Mouse (Mus musculus) layer of hippocampus, adult 9-10 months (tissue): ENCODE data around the gene Eif3d.
A peak's percentile ranks its signal among the peaks of the same experiment; 100 is the strongest.

Experiments used
- DNase-seq: peaks from one replicate; pipeline ENCODE4 v3.0.0; 2022; ENCODE audit warnings: low spot score

Gene Eif3d

DNA sequence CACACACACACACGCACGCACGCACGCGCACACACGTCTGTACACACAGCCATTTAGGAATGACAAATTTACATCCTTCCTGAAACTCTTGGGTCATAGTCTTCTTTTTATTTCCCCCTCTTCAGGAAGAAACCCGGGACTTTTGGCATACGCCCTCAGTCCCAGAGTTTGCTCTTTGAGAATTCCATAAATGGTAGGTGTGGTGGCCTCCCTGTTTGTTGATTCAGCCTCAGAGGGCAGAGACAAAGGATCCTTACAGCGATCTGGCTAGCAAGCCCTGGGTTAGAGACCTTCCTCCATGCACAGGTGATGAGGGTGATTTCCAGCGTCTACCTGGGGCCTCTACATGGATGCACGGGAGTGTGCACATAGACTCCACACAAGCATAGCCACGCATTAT lies 51.2 kb downstream of the Eif3d start:
- DNase-seq = no peak

DNA sequence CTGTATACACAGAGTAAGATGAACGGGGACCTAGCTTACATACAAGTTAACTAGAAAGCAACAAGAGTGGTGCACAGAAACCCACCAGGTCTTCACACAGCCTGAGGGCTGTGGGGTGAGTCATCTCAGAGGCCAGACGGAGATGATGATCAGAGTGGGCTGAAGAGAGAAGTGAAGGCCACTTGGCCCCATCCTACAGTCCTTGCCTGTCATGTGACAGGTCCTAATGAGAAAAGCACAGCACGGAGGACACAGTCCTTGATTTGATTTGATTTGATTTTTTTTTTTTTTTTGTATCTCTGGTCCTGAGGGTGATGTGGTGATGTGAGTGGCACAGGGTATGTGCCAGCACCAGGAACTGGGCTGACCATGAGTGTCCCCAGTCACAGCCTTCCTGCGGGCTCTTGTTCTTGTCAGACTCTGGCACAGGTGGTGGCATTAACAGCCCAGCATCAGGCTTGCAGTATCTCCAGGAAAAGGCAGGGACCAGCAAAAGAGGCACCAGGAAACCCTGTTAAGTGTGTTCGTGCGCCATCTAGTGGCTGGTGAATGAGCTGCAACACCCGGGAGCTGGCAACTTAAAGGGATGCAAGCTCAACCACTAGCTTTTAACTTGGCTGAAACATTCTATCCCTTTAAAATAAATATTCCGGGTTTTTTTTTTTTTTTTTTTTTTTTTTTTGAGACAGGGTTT lies 53.6 kb downstream of the Eif3d start:
- peak; percentile 96 for DNase-seq

DNA sequence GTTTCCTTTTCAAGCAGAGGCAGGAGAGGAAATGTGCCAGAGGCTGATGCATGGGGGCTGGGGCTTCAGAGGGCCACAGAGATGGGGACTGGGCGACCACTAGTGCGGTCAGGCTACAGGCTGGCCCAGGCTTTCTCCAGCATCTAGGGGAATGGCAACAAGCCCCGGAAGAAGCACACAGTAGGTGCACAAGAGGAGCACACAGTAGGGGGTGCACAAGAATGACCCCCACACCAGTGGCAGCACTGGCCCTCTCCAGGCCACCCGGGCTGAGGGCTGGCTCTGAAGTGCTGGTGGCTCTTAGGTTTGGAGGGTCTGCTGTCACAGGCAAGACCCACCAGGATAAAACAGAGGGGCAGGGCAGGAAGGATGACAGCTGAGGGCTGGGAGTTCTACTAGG lies 55.3 kb downstream of the Eif3d start:
- no peak for DNase-seq

GRCm38 (mm10) chr15:77914507-77914906 lies 56.1 kb downstream of the Eif3d start:
- DNase-seq = no peak

DNA sequence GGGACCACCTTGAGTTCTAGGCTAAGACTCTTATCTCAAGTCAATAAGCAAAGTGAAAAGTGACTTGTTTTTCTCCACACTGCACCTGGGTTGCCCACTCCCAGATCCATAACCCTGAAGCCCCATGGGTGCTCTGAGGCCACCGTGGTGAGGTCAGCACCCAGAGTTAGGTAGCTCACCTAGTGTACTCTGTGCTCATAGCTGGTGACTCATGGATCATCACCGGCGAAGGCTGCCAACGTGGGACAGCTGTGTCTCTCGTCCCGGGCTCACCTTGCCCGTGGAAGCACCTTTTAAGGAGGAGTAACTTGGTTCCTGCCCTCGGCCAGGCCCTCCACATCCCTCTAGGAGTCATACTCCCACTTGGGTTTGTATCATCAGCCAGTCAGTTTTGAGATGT lies 57.6 kb downstream of the Eif3d start:
- DNase-seq = no peak

- no peak for DNase-seq
Measured at GRCm38 (mm10) chr15:77912585-77912984, 58.0 kb downstream of the Eif3d start.

DNA sequence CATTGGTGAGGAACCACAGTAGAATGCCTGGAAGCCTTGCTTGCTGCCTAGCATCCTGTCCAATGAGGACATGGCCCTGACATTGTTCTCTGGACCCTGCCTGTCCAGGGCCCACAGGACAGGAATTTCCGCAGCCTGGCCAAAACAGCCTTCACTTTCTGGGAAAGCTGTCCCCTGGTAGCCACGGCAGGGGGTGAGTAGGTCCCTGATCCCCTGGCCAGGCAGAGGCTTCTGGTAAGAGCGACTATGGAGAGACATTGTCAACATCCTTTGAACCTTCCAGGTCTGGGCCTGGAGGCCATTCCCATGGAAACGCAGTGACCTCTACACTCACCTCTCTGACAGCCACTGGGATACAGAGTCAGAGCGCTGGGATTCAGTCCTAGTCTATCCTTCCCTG lies 58.6 kb downstream of the Eif3d start:
- no peak for DNase-seq

DNA sequence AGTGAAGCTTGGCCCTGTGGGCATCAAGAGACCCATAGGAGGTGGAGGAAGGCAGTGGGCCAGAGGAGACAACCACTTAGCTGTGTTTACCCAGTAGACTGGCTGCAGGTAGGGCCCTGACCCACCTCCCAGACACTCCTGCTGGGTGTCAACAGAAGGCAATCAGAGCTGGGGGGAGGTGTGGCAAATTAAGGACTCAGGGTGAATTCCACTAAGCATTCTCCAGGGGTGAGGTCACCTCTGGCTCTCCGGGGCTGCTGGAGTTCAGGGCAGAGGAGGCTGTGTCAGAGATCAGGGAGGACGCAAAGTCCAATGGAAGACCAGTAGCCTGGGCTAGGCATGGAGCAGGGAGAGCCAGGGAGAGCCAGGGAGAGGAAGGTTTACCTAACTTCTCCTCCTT lies 59.5 kb downstream of the Eif3d start:
- no peak for DNase-seq
